Mouse (Mus musculus) embryonic fibroblast, embryonic 13.5 days (primary cell): Measurements from ENCODE around the gene Pctp. TPM values are rescaled to one million over a fixed set of nuclear protein-coding genes. Genes with fewer than 3 reads are reported as not detected.

Experiments used
- H3K27ac ChIP-seq: 2 replicates; pipeline ENCODE4 v1.5.1; 2012; ENCODE audit warnings: low read length, control low read depth, inconsistent platforms; ENCODE audit not compliant: insufficient read depth
- H3K4me1 ChIP-seq: 2 replicates; pipeline ENCODE4 v1.6.1; 2011; ENCODE audit warnings: low read length; ENCODE audit not compliant: control insufficient read depth, insufficient read depth
- H3K4me3 ChIP-seq: 2 replicates; pipeline ENCODE4 v1.5.1; 2011; ENCODE audit warnings: mild to moderate bottlenecking, control low read depth, low read length; ENCODE audit not compliant: insufficient read depth
- CTCF ChIP-seq: IDR thresholded peaks from 2 replicates; pipeline ENCODE4 v1.5.1; 2011; ENCODE audit warnings: mild to moderate bottlenecking, control low read depth, low read length, moderate library complexity, borderline replicate concordance; ENCODE audit not compliant: insufficient read depth
- POLR2A ChIP-seq: IDR thresholded peaks from 2 replicates; pipeline ENCODE4 v1.6.1; 2011; ENCODE audit warnings: low read depth, mild to moderate bottlenecking, control low read depth, low read length, moderate library complexity
- polyA plus RNA-seq: library from polyadenylated mRNA; stranded (reverse); fragments of >200 nt; gene quantifications from 2 replicates; pipeline ENCODE4 v1.2.4, GENCODE M21; 2011; ENCODE audit warnings: low read depth; ENCODE audit not compliant: missing spikeins, insufficient read length

Gene Pctp
- polyA plus RNA-seq, 1 experiment = 3.8 TPM

DNA sequence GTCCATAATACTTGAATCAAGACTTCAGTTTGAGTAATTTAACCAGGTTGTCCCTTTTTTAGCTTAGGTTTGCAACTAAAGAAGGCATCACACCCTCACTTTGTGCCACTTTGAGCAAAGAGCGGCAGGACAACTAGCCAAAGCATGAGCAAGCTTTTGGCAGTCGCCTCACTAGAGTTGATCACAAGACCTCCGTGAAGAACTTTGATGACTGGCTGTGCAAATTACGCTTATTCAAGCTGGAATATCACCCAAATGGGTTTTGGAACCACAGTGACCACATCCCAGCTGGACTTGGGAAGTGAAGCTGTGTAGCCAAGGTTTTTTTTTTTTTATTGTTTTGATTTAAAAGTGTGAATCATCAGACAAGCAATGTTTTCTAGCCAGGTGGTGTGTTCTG lies 54.9 kb downstream of the Pctp start:
- no peak overlapping the region for H3K4me3 ChIP-seq
- no peak overlapping the region for H3K27ac ChIP-seq
- H3K4me1 ChIP-seq = no peaks in the 10 kb centered on the region
- no peak for TF ChIP-seq POLR2A
- no peak for TF ChIP-seq CTCF

DNA sequence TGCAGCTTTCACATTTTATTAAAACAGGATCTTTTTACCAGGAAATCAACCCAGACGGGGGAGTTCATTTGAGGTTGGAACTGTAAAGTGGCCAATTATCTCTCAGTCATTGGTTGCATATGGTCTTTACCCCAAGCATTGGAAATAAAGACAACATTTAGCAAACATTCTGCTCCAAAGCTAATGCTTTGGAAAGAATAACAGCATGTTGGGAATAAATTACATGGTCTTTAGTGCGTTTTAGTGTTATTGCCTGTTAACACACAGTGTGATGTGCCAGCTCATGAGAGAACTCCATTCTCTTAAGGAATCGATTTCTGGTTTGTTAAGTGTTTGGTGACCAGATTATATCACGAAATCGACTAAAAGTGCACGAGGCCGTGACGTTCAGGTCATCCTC lies 57.5 kb downstream of the Pctp start:
- no peak overlapping the region for H3K4me3 ChIP-seq
- no peaks in the 10 kb centered on the region for H3K4me1 ChIP-seq
- H3K27ac ChIP-seq = no peak overlapping the region
- TF ChIP-seq CTCF (no peak), POLR2A (no peak)

DNA sequence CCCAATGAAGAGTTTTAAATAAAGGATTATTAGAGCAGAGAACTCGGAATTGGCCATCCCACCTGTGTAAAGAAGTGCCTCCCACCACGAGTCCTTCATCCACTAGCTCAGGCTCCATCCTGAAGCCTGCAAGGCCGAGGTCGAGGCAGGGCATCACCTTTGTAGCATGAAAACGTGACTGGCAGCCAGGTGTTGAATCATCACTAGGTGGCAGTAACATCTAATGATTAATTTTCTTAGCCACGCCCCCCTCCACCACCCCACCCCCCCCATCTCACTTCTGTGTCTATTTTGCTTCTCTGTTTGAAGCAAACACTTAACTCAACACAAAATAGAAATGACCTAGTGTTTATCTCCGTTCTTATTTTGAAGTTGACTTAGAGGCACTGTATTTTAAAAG lies 65.5 kb downstream of the Pctp start:
- Histone ChIP-seq H3K27ac (no peak overlapping the region), H3K4me3 (no peak overlapping the region), H3K4me1 (no peaks in the 10 kb centered on the region)
- TF ChIP-seq CTCF (no peak), POLR2A (no peak)

Other genes starting within 250 kb of the Pctp start
- gene Ankfn1, start 225.2 kb downstream of the Pctp start, polyA plus RNA-seq = not detected in 2 replicates
- gene Tmem100, start 27.5 kb upstream of the Pctp start, polyA plus RNA-seq = 1.7 and 6.4 TPM in 2 replicates
- 0.68 and 2.5 TPM in 2 replicates for gene Gm45716, start 184.8 kb upstream of the Pctp start, polyA plus RNA-seq
- gene Mmd, start 246.6 kb upstream of the Pctp start, polyA plus RNA-seq = 43.4 and 75.6 TPM in 2 replicates